Mouse (Mus musculus): ENCODE data around the gene Gm21983. TPM values are rescaled to one million over a fixed set of nuclear protein-coding genes. Genes with fewer than 3 reads are reported as not detected.
A peak's percentile ranks its signal among the peaks of the same experiment; 100 is the strongest.

Gene Gm21983
- total and polyA plus RNA-seq, 3 experiments, result 0.22 TPM; not detected in 2

- no peak for DNase-seq (ENCODE audit: low read depth, low spot score)
- peaks cover 0 to 3% of the 10 kb centered on the region in 2 experiments; a peak in 1 of 4 replicates for H3K36me3 ChIP-seq (ENCODE audit: control insufficient read depth in 1 of 2, insufficient read depth in 2 of 2, low read length in 2 of 2)
- peak overlapping the region; percentile 66 for H3K27ac ChIP-seq (ENCODE audit: control insufficient read depth, low read depth, low read length)
- H3K4me1 ChIP-seq (ENCODE audit: control insufficient read depth in 1 of 2, insufficient read depth in 2 of 2, low read length in 2 of 2), result peaks cover 7 to 10% of the 10 kb centered on the region in 2 experiments; a peak in 3 of 4 replicates
- H3K79me2 ChIP-seq (ENCODE audit: control insufficient read depth, insufficient read depth, low read length, poor library complexity), result peaks cover 11% of the 10 kb centered on the region
- peak overlapping the region; percentile 90 to 94 for H3K4me3 ChIP-seq (ENCODE audit: control insufficient read depth in 1 of 2, insufficient read depth in 1 of 2, low read depth in 2 of 2, low read length in 2 of 2)
- H3K9me3 ChIP-seq (replicated peaks; ENCODE audit: insufficient read depth, low read length), result no peaks in the 10 kb centered on the region
- peak overlapping the region; percentile 90 for H3K9ac ChIP-seq (ENCODE audit: control insufficient read depth, low read depth, low read length, poor library complexity, severe bottlenecking)
- TF ChIP-seq MYC (IDR thresholded peaks at IDR 0.05; ENCODE audit: low read depth, low read length), result no peak
- no peak for TF ChIP-seq TAL1 (IDR thresholded peaks at IDR 0.05; ENCODE audit: low read length)
- no peak for TF ChIP-seq POLR2AphosphoS5 (IDR thresholded peaks at IDR 0.05; ENCODE audit: borderline replicate concordance, low read depth, low read length)
- TF ChIP-seq MAX (IDR thresholded peaks at IDR 0.05; ENCODE audit: low read length), result no peak
- TF ChIP-seq UBTF (IDR thresholded peaks at IDR 0.05; ENCODE audit: borderline replicate concordance, insufficient read depth, low read depth, low read length), result no peak
- no peak for TF ChIP-seq ZKSCAN1 (IDR thresholded peaks at IDR 0.05; ENCODE audit: low read depth, low read length)
- TF ChIP-seq CHD2 (IDR thresholded peaks at IDR 0.05; ENCODE audit: low read length), result no peak
- no peak for TF ChIP-seq TCF12 (IDR thresholded peaks at IDR 0.05; ENCODE audit: low read depth, low read length)
- TF ChIP-seq RAD21 (IDR thresholded peaks at IDR 0.05; ENCODE audit: low read depth, low read length), result no peak
- no peak for TF ChIP-seq CTCF (IDR thresholded peaks at IDR 0.05 in 2 of 3, conservative IDR thresholded peaks at IDR 0.05 in 1 of 3; ENCODE audit: control insufficient read depth in 1 of 3, insufficient read depth in 1 of 3, low read depth in 2 of 3, low read length in 3 of 3, poor library complexity in 1 of 3, severe bottlenecking in 1 of 3)
- no peak for TF ChIP-seq USF1 (IDR thresholded peaks at IDR 0.05; ENCODE audit: low read depth, low read length)
- no peak for TF ChIP-seq MYB (IDR thresholded peaks at IDR 0.05; ENCODE audit: low read depth, low read length)
- no peak for TF ChIP-seq KAT2A (conservative IDR thresholded peaks at IDR 0.05; ENCODE audit: low read depth, low read length)
- no peak for TF ChIP-seq MAZ (IDR thresholded peaks at IDR 0.05; ENCODE audit: low read depth, low read length)
- no peaks in the 10 kb centered on the region for H3K27me3 ChIP-seq (ENCODE audit: control insufficient read depth in 1 of 2, insufficient read depth in 2 of 2, low read length in 2 of 2)
Observed at GRCm38 (mm10) chr7:27165696-27166095, 15.2 kb downstream of the Gm21983 start.

- H3K27ac ChIP-seq (ENCODE audit: control insufficient read depth, low read depth, low read length), result no peak overlapping the region
- peaks cover 7 to 10% of the 10 kb centered on the region in 2 experiments; a peak in 3 of 4 replicates for H3K4me1 ChIP-seq (ENCODE audit: control insufficient read depth in 1 of 2, insufficient read depth in 2 of 2, low read length in 2 of 2)
- DNase-seq (ENCODE audit: low read depth, low spot score), result no peak
- H3K27me3 ChIP-seq (ENCODE audit: control insufficient read depth in 1 of 2, insufficient read depth in 2 of 2, low read length in 2 of 2), result no peaks in the 10 kb centered on the region
- no peaks in the 10 kb centered on the region for H3K9me3 ChIP-seq (replicated peaks; ENCODE audit: insufficient read depth, low read length)
- H3K36me3 ChIP-seq (ENCODE audit: control insufficient read depth in 1 of 2, insufficient read depth in 2 of 2, low read length in 2 of 2), result peaks cover 0 to 3% of the 10 kb centered on the region in 2 experiments; a peak in 1 of 4 replicates
- peak overlapping the region; percentile 90 for H3K9ac ChIP-seq (ENCODE audit: control insufficient read depth, low read depth, low read length, poor library complexity, severe bottlenecking)
- H3K79me2 ChIP-seq (ENCODE audit: control insufficient read depth, insufficient read depth, low read length, poor library complexity), result peaks cover 11% of the 10 kb centered on the region
- H3K4me3 ChIP-seq (ENCODE audit: control insufficient read depth in 1 of 2, insufficient read depth in 1 of 2, low read depth in 2 of 2, low read length in 2 of 2), result peak overlapping the region in 1 of 2 experiments; percentile 90; a peak in 2 of 4 replicates
- TF ChIP-seq SIN3A (IDR thresholded peaks at IDR 0.05; ENCODE audit: low read length), result no peak
- TF ChIP-seq SMC3 (IDR thresholded peaks at IDR 0.05; ENCODE audit: low read depth, low read length), result no peak
- 0 out of 4 replicates have a peak, but pooled peaks of 1 of the 2 experiments have one; percentile 32 for TF ChIP-seq POLR2A (IDR thresholded peaks at IDR 0.05; ENCODE audit: control insufficient read depth in 1 of 2, insufficient read depth in 1 of 2, low read depth in 1 of 2, low read length in 2 of 2, poor library complexity in 1 of 2)
Observed at GRCm38 (mm10) chr7:27165007-27165655, 15.8 kb downstream of the Gm21983 start.
